ENCODE assay signal across 27 mouse cellular contexts in genomic region chr8:72316053-72316695, GRCm38 (mm10). TPM values are rescaled to one million over a fixed set of nuclear protein-coding genes. Genes with fewer than 3 reads are reported as not detected.
DNase-seq lines count a peak whose midpoint lies in the region; ATAC-seq lines count a peak whose summit lies in the region.
"Had no signal": no experiment of that assay in that cellular context is flagged by ENCODE, and none has a peak within 500 bp of the region (broad histone marks: within the 10 kb centered on the region; RNA-seq: fewer than 3 reads in every experiment).

No protein-coding gene starts in this region.

- no peak for ATAC-seq in hindbrain, embryonic 16.5 days
- no peak for ATAC-seq in activated CD4-positive, CD25-positive, alpha-beta regulatory T cell, adult 4 months
- ATAC-seq: forebrain, embryonic 16.5 days; hindbrain, postnatal 0 days; intestine, postnatal 0 days; midbrain, embryonic 16.5 days had no signal

- WGBS in hindbrain, embryonic 10.5 days: 20% methylated on average over 10 of the region's 10 CpGs
- 17% methylated on average over 10 of the region's 10 CpGs for WGBS in hindbrain, embryonic 16.5 days

- H3K36me3 ChIP-seq in hindbrain, embryonic 10.5 days: no peaks in the 10 kb centered on the region
- H3K36me3 ChIP-seq in hindbrain, embryonic 16.5 days (ENCODE audit: control insufficient read depth, insufficient read depth, low read length): no peaks in the 10 kb centered on the region
- H3K36me3 ChIP-seq: embryonic facial prominence, embryonic 10.5 days; heart, embryonic 15.5 days; kidney, embryonic 15.5 days; limb, embryonic 13.5 days; liver, embryonic 13.5 days had no signal

- H3K9ac ChIP-seq in hindbrain, embryonic 16.5 days (ENCODE audit: low read depth, low read length): no peak overlapping the region
- H3K9ac ChIP-seq: heart, embryonic 15.5 days; kidney, embryonic 15.5 days; limb, embryonic 13.5 days; liver, embryonic 13.5 days had no signal

- no peak overlapping the region for H3K27ac ChIP-seq in hindbrain, embryonic 10.5 days
- no peak overlapping the region for H3K27ac ChIP-seq in hindbrain, embryonic 16.5 days (ENCODE audit: low read depth, low read length)
- H3K27ac ChIP-seq: embryonic facial prominence, embryonic 10.5 days; heart, embryonic 15.5 days; hindbrain, postnatal 0 days; kidney, embryonic 15.5 days; limb, embryonic 13.5 days; liver, embryonic 13.5 days had no signal

- no peaks in the 10 kb centered on the region for H3K9me3 ChIP-seq in hindbrain, embryonic 10.5 days
- no peaks in the 10 kb centered on the region for H3K9me3 ChIP-seq in hindbrain, embryonic 16.5 days (ENCODE audit: control insufficient read depth, low read length)
- H3K9me3 ChIP-seq: embryonic facial prominence, embryonic 10.5 days; heart, embryonic 15.5 days; kidney, embryonic 15.5 days; limb, embryonic 13.5 days; liver, embryonic 13.5 days had no signal

- no peak overlapping the region for H3K4me2 ChIP-seq in hindbrain, embryonic 16.5 days (ENCODE audit: low read length)
- H3K4me2 ChIP-seq: heart, embryonic 15.5 days; kidney, embryonic 15.5 days; limb, embryonic 13.5 days; liver, embryonic 13.5 days had no signal

- DNase-seq in hindbrain, embryonic 10.5 days (ENCODE audit: low spot score): peak; percentile 29
- DNase-seq in B cell, adult 2 months: peak; percentile 49 to 58
- peak; percentile 99 for DNase-seq in ES-CJ7 (ENCODE audit: low read depth, low spot score)
- peak; percentile 15 for DNase-seq in embryo, embryonic 10.5 days (ENCODE audit: low spot score)
- no peak for DNase-seq in layer of hippocampus, postnatal 25 days (ENCODE audit: extremely low spot score in 1 of 2, low spot score in 1 of 2)
- DNase-seq in spleen, postnatal 36 days (ENCODE audit: low spot score in 2 of 2): no peak
- DNase-seq: adrenal gland, postnatal 10 days; cerebellum, adult 2 months; cerebellum, postnatal 25 days; gastrocnemius, postnatal 25 days; heart, postnatal 36 days; kidney, postnatal 36 days; liver, embryonic 13.5 days; lung, adult 2 months; lung, postnatal 14 days; thymus, postnatal 25 days had no signal

- H3K4me3 ChIP-seq in hindbrain, embryonic 10.5 days: no peak overlapping the region
- H3K4me3 ChIP-seq in hindbrain, embryonic 16.5 days (ENCODE audit: low read length): no peak overlapping the region
- H3K4me3 ChIP-seq: embryonic facial prominence, embryonic 10.5 days; heart, embryonic 15.5 days; kidney, embryonic 15.5 days; limb, embryonic 13.5 days; liver, embryonic 13.5 days; myocyte had no signal

- H3K4me1 ChIP-seq in hindbrain, embryonic 10.5 days (replicated peaks): peaks cover 40% of the 10 kb centered on the region
- H3K4me1 ChIP-seq in hindbrain, embryonic 16.5 days (ENCODE audit: control insufficient read depth, insufficient read depth, low read depth, low read length): peaks cover 14% of the 10 kb centered on the region

- H3K27me3 ChIP-seq in hindbrain, embryonic 10.5 days (ENCODE audit: insufficient read depth, poor library complexity, severe bottlenecking): peaks cover 32% of the 10 kb centered on the region
- peaks cover 18% of the 10 kb centered on the region for H3K27me3 ChIP-seq in hindbrain, embryonic 16.5 days (replicated peaks; ENCODE audit: control insufficient read depth, insufficient read depth, low read length)
- H3K27me3 ChIP-seq: heart, embryonic 15.5 days had no signal

RNA-seq across cellular contexts. Expression of gene Klf2, which starts 2.7 kb away (rescaled TPM):
- 3.9 and 5.8 TPM in 2 replicates for polyA plus RNA-seq in hindbrain, embryonic 10.5 days (2016; fragmentation: Nextera tagmentation; extraction: Ambion mirVana)
- polyA plus RNA-seq in hindbrain, embryonic 16.5 days (2015; fragmentation: Nextera tagmentation; extraction: Ambion mirVana): 5.1 and 5.4 TPM in 2 replicates
- total RNA-seq in layer of hippocampus, postnatal 25 days (2021): 10 to 100 TPM; 14.3 to 18.0 TPM
- 10 to 100 TPM; 27.6 to 39.0 TPM for polyA plus RNA-seq in activated CD4-positive, CD25-positive, alpha-beta regulatory T cell, adult 4 months (2017; shearing (Covaris generic))

RNA-seq across cellular contexts. Expression of gene Gm10282, which starts 11.1 kb away (rescaled TPM):
- polyA plus RNA-seq in hindbrain, embryonic 10.5 days (2016; fragmentation: Nextera tagmentation; extraction: Ambion mirVana): 31.5 and 33.0 TPM in 2 replicates
- polyA plus RNA-seq in hindbrain, embryonic 16.5 days (2015; fragmentation: Nextera tagmentation; extraction: Ambion mirVana): 10.1 and 14.5 TPM in 2 replicates
- total RNA-seq in layer of hippocampus, postnatal 25 days (2021): 1 to 10 TPM; 6.6 to 7.9 TPM
- 10 to 100 TPM; 25.8 to 62.2 TPM for polyA plus RNA-seq in activated CD4-positive, CD25-positive, alpha-beta regulatory T cell, adult 4 months (2017; shearing (Covaris generic))

Comparison
In these comparisons a context has a peak if more than half of its experiments do, and no peak if none do; other contexts are left out.
1. DNase-seq: peak in hindbrain, embryonic 10.5 days (single experiment), B cell, adult 2 months (2 of 2), ES-CJ7 (single experiment) and embryo, embryonic 10.5 days (single experiment); none in layer of hippocampus, postnatal 25 days (0 of 2) and spleen, postnatal 36 days (0 of 2).